Mouse (Mus musculus): Measurements from ENCODE around the gene Lyl1.

Lyl1 gene

GRCm38 (mm10) chr8:84700941-84701911 is at the start of gene Lyl1:
Gene Lyl1, plus strand, starts transcription at chr8:84701457.
- peak; percentile 65 for DNase-seq (ENCODE audit: extremely low spot score)

- no peak for DNase-seq (ENCODE audit: extremely low spot score)
These were observed 48.1 kb upstream of the Lyl1 start for GRCm38 (mm10) chr8:84653092-84653631.

GRCm38 (mm10) chr8:84654597-84654996 is 46.7 kb upstream of the Lyl1 start:
- DNase-seq (ENCODE audit: extremely low spot score) = peak; percentile 56

- peak; percentile 89 for DNase-seq (ENCODE audit: extremely low spot score)
These were observed 45.7 kb upstream of the Lyl1 start for GRCm38 (mm10) chr8:84655336-84656190.

- peak; percentile 88 for DNase-seq (ENCODE audit: extremely low spot score)
These were observed 45.1 kb upstream of the Lyl1 start for GRCm38 (mm10) chr8:84656191-84656525.

- DNase-seq (ENCODE audit: extremely low spot score) = peak; percentile 82
These were observed 44.6 kb upstream of the Lyl1 start for GRCm38 (mm10) chr8:84656641-84657126.

- no peak for DNase-seq (ENCODE audit: extremely low spot score)
These were observed 44.1 kb upstream of the Lyl1 start for GRCm38 (mm10) chr8:84657203-84657602.

GRCm38 (mm10) chr8:84657680-84658079 is 43.6 kb upstream of the Lyl1 start:
- DNase-seq (ENCODE audit: extremely low spot score) = no peak

- no peak for DNase-seq (ENCODE audit: extremely low spot score)
These were observed 42.3 kb upstream of the Lyl1 start for GRCm38 (mm10) chr8:84658951-84659350.

- peak; percentile 89 for DNase-seq (ENCODE audit: extremely low spot score)
These were observed 41.1 kb upstream of the Lyl1 start for GRCm38 (mm10) chr8:84659936-84660818.

GRCm38 (mm10) chr8:84660819-84661457 is 40.3 kb upstream of the Lyl1 start:
- no peak for DNase-seq (ENCODE audit: extremely low spot score)

- peak; percentile 83 for DNase-seq (ENCODE audit: extremely low spot score)
These were observed 39.8 kb upstream of the Lyl1 start for GRCm38 (mm10) chr8:84661458-84661871.

GRCm38 (mm10) chr8:84661961-84662571 is 39.2 kb upstream of the Lyl1 start:
- no peak for DNase-seq (ENCODE audit: extremely low spot score)

GRCm38 (mm10) chr8:84662581-84663065 is 38.6 kb upstream of the Lyl1 start, which contains the start of gene Ier2:
Gene Ier2, minus strand, starts transcription at chr8:84662852.
- DNase-seq (ENCODE audit: extremely low spot score) = peak; percentile 98

- peak; percentile 96 for DNase-seq (ENCODE audit: extremely low spot score)
These were observed 37.6 kb upstream of the Lyl1 start for GRCm38 (mm10) chr8:84663483-84664327.

- DNase-seq (ENCODE audit: extremely low spot score) = peak; percentile 84
These were observed 36.5 kb upstream of the Lyl1 start for GRCm38 (mm10) chr8:84664566-84665384.

- no peak for DNase-seq (ENCODE audit: extremely low spot score)
These were observed 35.8 kb upstream of the Lyl1 start for GRCm38 (mm10) chr8:84665385-84665893.

- DNase-seq (ENCODE audit: extremely low spot score) = no peak
These were observed 33.2 kb upstream of the Lyl1 start for GRCm38 (mm10) chr8:84668081-84668480.
